Mouse (Mus musculus): ENCODE data around the gene Plcd1.

The Plcd1 gene

DNA sequence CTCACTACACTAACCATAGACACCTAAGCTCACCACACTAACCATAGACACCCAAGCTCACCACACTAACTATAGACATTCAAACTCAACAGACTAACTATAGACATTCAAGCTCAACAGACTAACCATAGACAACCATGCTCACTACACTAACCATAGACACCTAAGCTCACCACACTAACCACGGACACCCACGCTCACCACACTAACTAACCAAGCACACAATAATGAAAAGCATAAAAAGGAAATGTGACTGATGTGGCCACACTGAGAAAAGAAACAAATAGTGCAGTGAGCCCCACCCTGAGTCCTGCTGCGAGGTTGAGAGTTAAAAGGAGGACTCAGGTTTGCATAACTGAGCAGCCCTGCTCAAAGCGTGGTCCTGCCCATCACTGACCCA, 38.0 kb downstream of the Plcd1 start:
- in situ Hi-C loops (cut with MboI; ENCODE audit: low sequenced_read_pairs): no loop called here

DNA sequence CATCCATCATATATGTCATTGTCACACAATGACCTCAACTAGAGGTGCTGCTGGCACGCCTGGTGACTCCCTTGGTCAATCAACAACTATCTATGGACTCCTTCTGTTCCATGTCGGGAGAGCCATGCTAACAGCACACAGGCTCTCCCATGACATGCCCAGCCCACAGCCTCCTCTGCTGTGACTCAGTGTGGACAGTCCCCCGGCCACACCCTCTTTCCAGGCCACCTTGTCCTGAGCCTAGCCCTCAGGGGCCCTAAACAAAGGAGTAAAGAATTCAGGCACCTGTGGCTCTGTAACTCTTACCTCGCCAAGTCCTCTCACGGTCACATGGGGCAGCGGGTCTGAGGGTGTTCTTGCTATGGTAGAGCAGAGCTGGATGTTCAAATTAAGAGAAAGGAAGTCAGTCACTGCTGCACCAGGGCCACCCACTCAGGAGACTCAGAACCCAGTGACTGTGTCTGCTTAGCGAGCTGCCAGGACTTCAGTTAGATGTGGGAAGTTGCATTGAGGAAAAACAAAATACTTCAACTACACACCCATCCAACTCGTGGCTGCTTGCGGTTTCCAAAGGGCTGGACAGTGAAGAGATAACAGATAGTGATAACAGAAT, 39.2 kb downstream of the Plcd1 start:
- in situ Hi-C loops (cut with MboI; ENCODE audit: low sequenced_read_pairs): no loop called here

- in situ Hi-C loops (cut with MboI; ENCODE audit: low sequenced_read_pairs): no loop called here
These were observed 41.0 kb downstream of the Plcd1 start, which contains the start of gene Vill for GRCm38 (mm10) chr9:119052154-119052944. TSS of gene Vill (plus strand) at chr9:119052778.

DNA sequence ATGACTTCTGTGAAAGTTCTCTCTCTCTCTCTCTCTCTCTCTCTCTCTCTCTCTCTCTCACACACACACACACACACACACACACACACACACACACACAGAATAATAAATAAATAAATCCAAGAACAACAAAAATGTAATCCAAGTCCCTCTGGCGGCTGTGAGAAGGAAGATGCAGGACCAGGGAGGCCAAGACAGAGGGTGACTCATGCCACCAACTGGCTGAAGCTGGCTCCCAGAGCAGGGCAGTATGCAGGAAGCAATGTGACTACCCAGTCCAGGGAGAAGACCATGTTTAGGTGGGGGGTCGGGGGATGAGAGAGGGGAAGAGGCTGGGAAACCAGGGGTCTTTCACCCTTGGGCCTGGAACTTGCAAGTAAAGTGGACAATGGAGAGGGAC, 42.1 kb downstream of the Plcd1 start:
- in situ Hi-C loops (cut with MboI; ENCODE audit: low sequenced_read_pairs): no loop called here

GRCm38 (mm10) chr9:119048182-119048903, 45.0 kb downstream of the Plcd1 start:
- in situ Hi-C loops (cut with MboI; ENCODE audit: low sequenced_read_pairs): no loop called here

DNA sequence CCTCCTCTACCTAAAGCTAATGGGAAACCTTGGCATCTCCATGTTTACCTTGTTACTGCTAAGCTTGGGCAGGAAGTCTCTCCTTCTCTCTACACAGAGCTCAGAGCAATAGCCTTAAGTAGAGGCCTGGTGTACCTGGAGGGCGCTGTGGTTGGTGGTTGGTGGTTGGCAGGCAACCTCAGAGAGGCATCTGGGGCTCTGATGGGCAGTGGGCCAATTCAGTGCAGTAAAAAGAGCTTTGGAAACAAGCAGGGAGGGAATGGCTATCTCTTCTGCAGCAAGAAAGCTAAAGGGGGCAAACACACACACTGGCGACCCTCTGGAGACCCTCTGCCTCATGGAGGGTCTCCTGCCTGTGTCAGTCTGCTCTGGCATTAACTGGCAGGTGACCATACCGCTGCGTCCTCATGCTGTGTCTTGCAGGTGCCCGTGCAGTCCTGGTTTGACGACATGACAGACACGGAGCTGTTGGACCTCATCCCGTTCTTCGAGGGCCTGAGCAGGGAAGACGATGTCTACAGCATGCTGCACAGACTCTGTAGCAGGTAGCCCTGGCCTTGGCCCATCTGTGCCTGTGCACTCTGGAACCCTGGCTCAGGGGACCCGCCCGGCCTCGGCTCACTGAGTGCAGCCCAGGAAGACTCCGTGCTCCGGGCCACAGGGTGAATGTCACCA, 53.1 kb downstream of the Plcd1 start:
- in situ Hi-C loops (cut with MboI; ENCODE audit: low sequenced_read_pairs): no loop called here

GRCm38 (mm10) chr9:119038574-119038973, 54.7 kb downstream of the Plcd1 start:
- in situ Hi-C loops (cut with MboI; ENCODE audit: low sequenced_read_pairs): no loop called here

- in situ Hi-C loops (cut with MboI; ENCODE audit: low sequenced_read_pairs): no loop called here
These were observed 56.1 kb downstream of the Plcd1 start for GRCm38 (mm10) chr9:119037076-119037730.

GRCm38 (mm10) chr9:119035836-119036235, 57.5 kb downstream of the Plcd1 start:
- in situ Hi-C loops (cut with MboI; ENCODE audit: low sequenced_read_pairs): no loop called here

- in situ Hi-C loops (cut with MboI; ENCODE audit: low sequenced_read_pairs): no loop called here
These were observed 58.3 kb downstream of the Plcd1 start for GRCm38 (mm10) chr9:119034676-119035665.

DNA sequence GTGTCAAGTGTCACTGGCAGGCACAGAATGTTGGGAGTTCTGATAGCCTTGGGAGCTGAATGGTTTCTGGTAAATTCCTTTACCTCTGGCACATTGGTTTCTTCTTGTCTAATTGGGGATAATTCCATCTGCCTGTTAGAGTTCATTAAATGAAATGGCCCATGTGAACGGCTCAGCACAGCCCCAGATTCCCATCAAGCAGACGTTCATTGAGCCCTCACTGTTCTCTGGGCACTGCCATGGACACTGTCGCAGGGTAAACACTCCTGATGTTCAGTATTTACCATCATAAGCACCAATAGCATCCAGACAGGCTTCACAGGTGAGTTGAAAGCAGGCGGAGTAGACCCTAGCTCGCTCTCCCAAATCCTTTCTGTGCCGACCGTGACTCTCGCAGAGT, 59.2 kb downstream of the Plcd1 start:
- in situ Hi-C loops (cut with MboI; ENCODE audit: low sequenced_read_pairs): no loop called here

DNA sequence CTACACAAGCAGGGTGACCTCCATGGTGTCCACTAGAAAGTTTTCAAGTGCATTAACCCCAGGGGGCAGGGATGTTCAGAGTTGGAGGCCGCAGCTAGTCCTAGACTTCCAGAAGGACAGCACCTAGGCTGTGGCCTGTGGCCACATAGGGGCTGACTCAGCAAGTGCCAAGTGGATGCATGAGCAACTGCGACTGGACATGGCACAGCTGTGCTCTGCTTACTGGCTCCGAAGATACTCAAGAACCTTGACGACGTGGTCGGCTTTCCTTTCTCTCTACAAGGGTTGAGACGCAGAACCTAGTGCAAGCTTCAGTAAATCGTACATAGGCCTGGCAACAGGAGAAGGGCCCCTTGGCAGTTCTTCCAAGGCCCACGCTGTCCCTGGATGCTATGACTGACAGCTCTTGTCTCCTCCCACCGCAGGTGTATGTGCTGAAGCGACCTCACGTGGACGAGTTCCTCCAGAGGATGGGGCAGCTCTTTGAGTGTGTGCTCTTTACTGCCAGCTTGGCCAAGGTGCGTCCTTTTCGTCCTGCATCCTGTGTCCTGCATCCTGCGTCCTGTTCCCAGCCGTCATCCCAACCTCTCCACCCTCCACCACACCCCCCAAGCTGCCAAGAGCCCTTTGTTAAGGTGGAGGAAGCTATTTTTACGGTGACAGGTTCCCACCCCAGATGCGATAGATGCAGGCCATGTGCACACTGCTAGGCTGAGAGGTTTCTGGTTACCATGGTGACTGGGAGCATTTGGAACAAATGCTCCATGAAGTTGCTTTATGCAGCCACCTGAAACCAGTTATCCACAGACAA, 60.0 kb downstream of the Plcd1 start:
- in situ Hi-C loops (cut with MboI; ENCODE audit: low sequenced_read_pairs): no loop called here

DNA sequence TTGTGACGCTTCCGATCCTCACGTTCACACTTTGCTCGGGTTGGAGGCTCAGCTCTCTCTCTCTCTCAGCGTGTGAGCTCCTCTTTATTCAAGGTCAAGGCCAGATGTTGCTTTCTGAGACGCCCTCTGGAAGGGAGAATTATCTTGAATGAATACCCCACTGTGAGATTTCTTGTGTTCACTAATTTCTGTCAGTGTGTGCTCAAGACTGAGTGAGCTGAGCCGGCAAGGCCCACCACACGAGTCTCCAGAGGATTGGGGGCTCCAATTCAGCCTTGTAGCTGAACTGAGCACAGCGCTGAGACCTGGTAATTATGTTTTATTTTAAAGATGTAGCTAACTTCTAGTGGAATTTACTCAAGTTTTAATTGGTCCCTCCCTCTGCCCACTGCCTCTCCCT, 60.8 kb downstream of the Plcd1 start:
- in situ Hi-C loops (cut with MboI; ENCODE audit: low sequenced_read_pairs): no loop called here

DNA sequence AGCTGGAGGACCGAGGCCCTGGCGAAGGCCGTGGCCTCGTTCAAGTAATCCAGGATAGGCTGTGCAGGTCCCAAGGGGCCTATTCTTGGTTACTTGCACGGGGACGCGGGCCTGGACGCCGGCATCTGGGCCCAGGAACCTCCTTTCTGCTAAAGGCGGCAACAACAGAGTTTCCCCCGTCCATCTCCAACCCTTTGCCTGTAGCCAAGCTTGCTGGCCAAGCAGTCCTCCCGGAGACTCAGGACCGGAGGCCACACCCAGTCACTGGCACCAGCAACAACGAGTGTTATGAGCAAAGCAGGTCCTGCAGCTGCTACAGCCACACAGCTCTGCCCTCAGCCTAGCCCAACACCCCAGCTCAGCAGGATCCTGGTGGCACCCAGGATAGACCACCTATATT, 61.5 kb downstream of the Plcd1 start:
- in situ Hi-C loops (cut with MboI; ENCODE audit: low sequenced_read_pairs): no loop called here

DNA sequence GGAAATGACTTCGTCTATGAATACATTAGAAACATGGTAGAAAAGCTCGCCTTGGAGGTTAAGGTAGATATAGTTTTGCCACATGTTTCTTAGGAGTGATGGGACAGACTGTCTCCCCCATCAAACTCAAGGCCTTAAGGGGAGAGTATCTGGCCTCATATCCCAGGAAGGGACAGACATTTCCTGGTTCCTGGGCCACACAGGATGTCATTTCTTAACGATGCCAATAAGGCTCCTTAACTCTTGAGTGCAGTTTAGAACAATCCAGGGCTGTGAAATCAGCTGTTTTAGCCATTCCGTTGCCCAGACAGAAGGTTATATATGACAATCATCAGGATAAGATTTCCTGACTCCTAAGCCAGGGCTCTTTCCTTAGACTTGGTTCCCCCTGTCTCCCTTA, 62.3 kb downstream of the Plcd1 start:
- in situ Hi-C loops (cut with MboI; ENCODE audit: low sequenced_read_pairs): no loop called here

DNA sequence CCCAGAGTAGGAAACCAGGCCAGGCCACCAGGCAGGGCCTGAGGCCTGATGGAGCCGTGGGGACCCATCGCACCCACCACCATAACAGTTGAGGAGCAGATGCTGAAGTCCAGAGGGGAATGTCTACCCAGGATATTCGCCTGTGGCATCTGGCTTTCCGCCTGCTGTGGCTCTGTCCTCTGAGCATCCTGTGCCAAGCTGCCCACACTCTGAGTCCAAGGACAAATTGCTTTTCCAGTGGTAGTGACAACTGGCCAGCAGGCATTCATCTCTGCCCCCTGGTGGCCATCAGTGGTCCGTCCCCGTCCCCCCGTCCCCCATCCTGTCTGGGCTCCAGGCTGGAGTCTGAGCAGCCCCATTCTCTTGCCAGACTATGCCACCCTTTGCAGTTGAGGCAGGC, 63.7 kb downstream of the Plcd1 start:
- in situ Hi-C loops (cut with MboI; ENCODE audit: low sequenced_read_pairs): no loop called here

DNA sequence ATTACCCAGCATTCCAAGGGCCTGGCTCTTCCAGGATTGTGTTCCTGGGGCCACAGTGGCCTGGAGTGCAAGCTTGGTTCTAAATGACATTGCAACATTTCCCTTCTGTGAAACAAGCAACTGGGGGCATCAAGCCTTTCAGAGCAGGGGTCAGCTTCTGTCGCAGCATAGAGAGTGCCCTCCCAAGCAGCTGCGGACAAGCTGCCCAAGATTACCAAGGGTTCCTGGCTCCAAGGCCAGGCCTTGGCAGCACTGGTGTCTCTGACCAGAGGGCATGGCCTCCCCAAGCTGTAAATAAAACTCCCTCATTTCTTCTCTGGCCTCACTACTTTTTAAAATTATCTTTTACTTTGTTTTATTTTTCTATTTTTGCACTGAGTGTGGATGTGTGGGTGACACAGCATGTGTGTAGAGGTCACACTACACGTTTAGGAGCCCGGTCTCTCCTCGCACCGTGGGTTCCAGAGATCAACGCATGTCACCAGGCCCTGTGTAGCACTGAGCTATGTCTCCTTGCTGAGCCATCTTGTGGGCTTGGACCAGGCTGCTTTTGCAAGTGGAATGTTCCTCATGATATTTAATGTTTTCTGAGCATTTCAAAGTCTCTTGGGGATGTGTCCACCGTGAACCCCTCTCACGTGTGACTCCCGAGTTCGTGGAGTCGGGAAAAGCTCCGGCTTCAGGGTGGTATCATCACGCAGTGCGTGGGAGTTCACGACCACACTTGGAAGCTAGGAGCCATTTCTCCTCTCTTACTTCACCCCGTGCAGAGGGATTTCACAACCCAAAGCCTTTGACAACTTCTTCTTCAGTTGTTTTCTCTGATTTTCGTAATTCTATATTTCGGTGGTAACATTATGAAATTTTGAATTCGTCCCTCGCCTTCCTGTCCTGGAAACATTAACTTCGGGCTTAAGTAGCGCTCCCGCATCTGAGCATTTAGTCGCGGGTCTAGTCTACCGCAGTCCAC, 64.8 kb downstream of the Plcd1 start:
- in situ Hi-C loops (cut with MboI; ENCODE audit: low sequenced_read_pairs): no loop called here

DNA sequence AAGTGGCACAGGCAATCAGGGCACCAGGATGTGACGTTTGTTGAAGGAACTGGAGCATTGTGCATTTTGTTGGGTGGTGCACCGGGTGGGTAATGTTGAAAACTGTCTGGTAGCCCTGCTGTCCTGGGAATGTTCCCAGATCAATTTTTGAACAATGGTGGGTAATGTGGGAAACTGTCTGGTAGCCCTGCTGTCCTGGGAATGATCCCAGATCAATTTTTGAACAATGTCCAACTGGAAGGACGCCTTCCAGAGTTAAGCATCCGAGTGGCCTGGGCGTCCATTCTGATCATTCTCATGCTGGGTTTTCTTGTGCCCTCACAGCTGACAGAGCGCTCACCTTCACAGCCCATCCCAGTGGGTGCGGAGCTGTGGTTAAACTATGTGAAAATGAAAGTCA, 66.0 kb downstream of the Plcd1 start:
- in situ Hi-C loops (cut with MboI; ENCODE audit: low sequenced_read_pairs): no loop called here

Measured in CH12F3 (cell line).